Mouse (Mus musculus): ENCODE measurements around the gene Spcs2.

- TF ChIP-seq CTCF (IDR thresholded peaks at IDR 0.05; ENCODE audit: borderline replicate concordance, extremely low read depth, insufficient read depth, insufficient read length) (no peak), POLR2A (IDR thresholded peaks at IDR 0.05; ENCODE audit: borderline replicate concordance, extremely low read depth, insufficient read depth, insufficient read length, poor library complexity, severe bottlenecking) (no peak)
Measured at GRCm38 (mm10) chr7:99824649-99825483, 38.4 kb downstream of the Spcs2 start.
